Mouse (Mus musculus) CH12.LX (cell line): ENCODE measurements at regions not wholly inside any gene's neighbourhood (a gene's known extent, or its start where the extent isn't known, plus 50 kb on each side); places are given as distances from the start of the nearest gene placed in this dataset.

Experiments used
- DNase-seq: peaks from one replicate; pipeline ENCODE4 v3.0.0-alpha.2; 2013; ENCODE audit errors: extremely low read depth
- H3K27ac ChIP-seq: 2 replicates; pipeline ENCODE4 v1.5.1; 2012; ENCODE audit warnings: low read depth, mild to moderate bottlenecking, control low read depth, moderate library complexity; ENCODE audit not compliant: insufficient read depth
- H3K27me3 ChIP-seq: replicated peaks from 2 replicates; pipeline ENCODE3; 2012; ENCODE audit warnings: inconsistent platforms
- H3K36me3 ChIP-seq, 2 experiments: replicated peaks in 1 of 2; 2 replicates each; pipeline versions ENCODE3 to v1.6.1; 2012; ENCODE audit warnings: inconsistent platforms in 1 of 2, low read length in 1 of 2, mild to moderate bottlenecking in 1 of 2, mixed read lengths in 1 of 2, moderate library complexity in 1 of 2; ENCODE audit not compliant: control insufficient read depth in 1 of 2, insufficient read depth in 1 of 2
- H3K4me1 ChIP-seq, 2 experiments: 2 replicates each; pipeline ENCODE4 v1.6.1; 2012; ENCODE audit warnings: inconsistent platforms in 1 of 2, moderate library complexity in 1 of 2; ENCODE audit not compliant: insufficient read depth in 2 of 2, control insufficient read depth in 1 of 2
- H3K4me2 ChIP-seq: 2 replicates; pipeline ENCODE4 v1.6.1; 2012; ENCODE audit warnings: low read depth, mild to moderate bottlenecking, control low read depth; ENCODE audit not compliant: poor library complexity, insufficient read depth, severe bottlenecking
- H3K4me3 ChIP-seq, 3 experiments: fragments of 150-350 bp in 1 of 3; sonication (generic) in 1 of 3; replicated peaks in 1 of 3; 2 replicates each; pipeline versions ENCODE3 to v1.5.1; 2011 to 2012; ENCODE audit warnings: low read depth in 2 of 3, low read length in 2 of 3, mild to moderate bottlenecking in 2 of 3, moderate library complexity in 2 of 3, control low read depth in 1 of 3, improper control_type of control experiment in 1 of 3, inconsistent platforms in 1 of 3, mixed read lengths in 1 of 3; ENCODE audit not compliant: poor library complexity in 1 of 3
- H3K79me2 ChIP-seq: replicated peaks from 2 replicates; pipeline ENCODE4 v1.6.1; 2012; ENCODE audit warnings: mild to moderate bottlenecking, moderate library complexity; ENCODE audit not compliant: control insufficient read depth, poor library complexity, insufficient read depth, severe bottlenecking; ENCODE audit errors: extremely low read depth
- H3K9ac ChIP-seq: 2 replicates; pipeline ENCODE4 v1.6.1; 2012; ENCODE audit warnings: low read depth, mild to moderate bottlenecking, control low read depth, moderate library complexity; ENCODE audit not compliant: insufficient read depth
- H3K9me3 ChIP-seq: replicated peaks from 2 replicates; pipeline ENCODE3; 2012; ENCODE audit warnings: low read length, inconsistent platforms, mixed read lengths
- ELF1 ChIP-seq: IDR thresholded peaks from 2 replicates; pipeline ENCODE4 v1.6.1; 2014; ENCODE audit warnings: low read depth, mild to moderate bottlenecking, inconsistent platforms, low read length, improper control_type of control experiment
- EP300 ChIP-seq: IDR thresholded peaks from 2 replicates; pipeline ENCODE4 v1.6.1; 2011; ENCODE audit warnings: low read length, improper control_type of control experiment
- HCFC1 ChIP-seq: IDR thresholded peaks from 2 replicates; pipeline ENCODE4 v1.6.1; 2012; ENCODE audit warnings: low read depth, mild to moderate bottlenecking, inconsistent platforms, low read length, improper control_type of control experiment
- JUN ChIP-seq: IDR thresholded peaks from 2 replicates; pipeline ENCODE4 v1.6.1; 2011; ENCODE audit warnings: low read depth, mild to moderate bottlenecking, low read length, improper control_type of control experiment, moderate library complexity; ENCODE audit not compliant: insufficient read depth
- MXI1 ChIP-seq: IDR thresholded peaks from 2 replicates; pipeline ENCODE4 v1.6.1; 2011; ENCODE audit warnings: mild to moderate bottlenecking, low read depth, low read length, improper control_type of control experiment
- NELFE ChIP-seq: IDR thresholded peaks from 2 replicates; pipeline ENCODE4 v1.6.1; 2011; ENCODE audit warnings: low read depth, low read length, improper control_type of control experiment
- SMC3 ChIP-seq: IDR thresholded peaks from 2 replicates; pipeline ENCODE4 v1.6.1; 2011; ENCODE audit warnings: low read depth, low read length, improper control_type of control experiment
- ZC3H11A ChIP-seq: IDR thresholded peaks from 2 replicates; pipeline ENCODE4 v1.6.1; 2012; ENCODE audit warnings: low read depth, mild to moderate bottlenecking, inconsistent platforms, low read length, improper control_type of control experiment
- dilution Hi-C: fragments of 300-500 bp; cut with MboI; formaldehyde crosslinking; loops from 2 replicates; pipeline ENCODE4 v1.14.3; 2020; ENCODE audit warnings: low sequenced_read_pairs; ENCODE audit not compliant: extremely low pct_unique_long_range_greater_than_20kb, extremely low pct_ligation_motif_present
- in situ Hi-C: fragments of 300-500 bp; cut with MboI; formaldehyde crosslinking; loops from 3 replicates; pipeline ENCODE4 v1.14.3; 2019; ENCODE audit warnings: low sequenced_read_pairs, low pct_ligation_motif_present, low pct_unique_long_range_greater_than_20kb, mixed read lengths

DNA sequence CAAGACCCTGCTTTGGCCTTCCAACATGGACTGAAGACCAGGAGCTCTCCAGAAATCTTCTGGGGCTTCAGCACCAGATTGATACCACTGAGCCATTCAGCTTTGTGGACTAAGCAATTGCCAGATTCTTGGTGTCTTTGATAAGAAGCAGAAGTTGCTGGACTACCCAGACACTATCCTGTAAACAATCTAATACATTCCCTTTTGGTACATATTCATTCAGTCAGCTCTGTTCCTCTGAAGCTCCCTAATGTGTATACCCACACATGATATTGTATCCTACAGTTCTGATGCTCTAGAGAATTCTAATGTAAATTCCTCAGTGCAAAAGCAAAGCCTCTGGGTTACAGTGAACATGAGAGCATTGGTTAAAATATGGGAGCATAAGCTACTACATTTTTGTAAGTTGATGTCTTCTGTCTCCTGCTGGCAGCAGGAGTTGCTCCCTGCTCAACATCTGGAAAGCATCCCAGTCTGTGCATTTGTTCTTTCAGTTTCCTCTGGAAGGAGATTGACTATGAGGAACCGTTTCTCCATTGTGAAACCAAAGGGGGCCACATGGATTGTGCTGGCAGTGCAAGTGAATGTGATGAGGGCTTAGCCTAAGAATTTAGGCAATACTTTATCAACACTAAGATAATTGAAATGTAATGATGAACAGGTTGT is 234.5 kb downstream of the Mospd2 start:
- Histone ChIP-seq H3K79me2 (no peaks in the 10 kb centered on the region), H3K36me3 (no peaks in the 10 kb centered on the region), H3K4me3 (no peak overlapping the region), H3K27me3 (no peaks in the 10 kb centered on the region), H3K9ac (no peak overlapping the region), H3K27ac (no peak overlapping the region), H3K4me2 (no peak overlapping the region), H3K9me3 (no peaks in the 10 kb centered on the region), H3K4me1 (no peaks in the 10 kb centered on the region)
- DNase-seq: no peak
- dilution Hi-C loops (no loop called here), in situ Hi-C loops (no loop called here)
- no peak for TF ChIP-seq JUN
- no peak for TF ChIP-seq NELFE
- no peak for TF ChIP-seq MXI1
- no peak for TF ChIP-seq ELF1
- TF ChIP-seq HCFC1: no peak
- no peak for TF ChIP-seq SMC3
- no peak for TF ChIP-seq EP300
- no peak for TF ChIP-seq ZC3H11A
